Comparison of ENCODE assay signal across 8 mouse cellular contexts in the genomic region with DNA sequence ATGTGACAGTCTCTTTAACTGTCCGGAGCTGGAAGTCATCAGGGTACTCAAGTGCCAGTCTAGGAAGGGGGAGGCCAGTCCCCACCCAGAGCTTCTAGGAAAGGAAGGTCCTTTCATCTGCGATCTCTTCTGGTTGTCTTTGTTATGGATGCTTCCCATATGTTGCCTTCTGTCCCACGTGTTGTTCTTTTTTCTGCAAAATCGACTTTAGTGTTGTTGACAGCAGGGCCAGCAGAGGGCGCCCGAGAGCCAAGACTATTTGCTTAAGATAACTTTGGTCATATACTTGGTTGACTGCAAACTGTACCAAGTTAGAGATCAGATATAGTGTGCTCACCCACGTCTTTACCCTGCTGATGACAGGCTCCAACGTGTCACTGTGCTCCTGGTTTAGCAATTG. TPM values are rescaled to one million over a fixed set of nuclear protein-coding genes. Genes with fewer than 3 reads are reported as not detected.
DNase-seq lines count a peak whose midpoint lies in the region; ATAC-seq and TF ChIP-seq lines count a peak whose summit lies in the region.

No protein-coding gene starts in this region.

- 11% methylated on average over 8 of the region's 8 CpGs for WGBS in embryonic facial prominence, embryonic 11.5 days
- WGBS in hindbrain, embryonic 10.5 days = 16% methylated on average over 8 of the region's 8 CpGs
- 3% methylated on average over 8 of the region's 8 CpGs for WGBS in lung, embryonic 14.5 days

- TF ChIP-seq CTCF in E14TG2a.4 (conservative IDR thresholded peaks at IDR 0.05; ENCODE audit: low read length) = peak; percentile 66
- TF ChIP-seq CTCF in lung, embryonic 14.5 days (IDR thresholded peaks at IDR 0.05; ENCODE audit: low read depth) = peak; percentile 96

- H3K4me1 ChIP-seq in E14TG2a.4 (replicated peaks; ENCODE audit: low read depth, low read length) = no peaks in the 10 kb centered on the region
- H3K4me1 ChIP-seq in embryonic facial prominence, embryonic 11.5 days (ENCODE audit: control insufficient read depth, insufficient read depth, low read length) = no peaks in the 10 kb centered on the region
- no peaks in the 10 kb centered on the region for H3K4me1 ChIP-seq in hindbrain, embryonic 10.5 days (replicated peaks)
- H3K4me1 ChIP-seq in lung, embryonic 14.5 days (ENCODE audit: insufficient read depth) = no peaks in the 10 kb centered on the region

- no peak overlapping the region for H3K9ac ChIP-seq in embryonic facial prominence, embryonic 11.5 days (replicated peaks; ENCODE audit: low read length)
- H3K9ac ChIP-seq in lung, embryonic 14.5 days = no peak overlapping the region

- ATAC-seq in embryonic facial prominence, embryonic 11.5 days (replicated peaks; ENCODE audit: insufficient number of reproducible peaks, low FRiP score, low TSS enrichment, low read depth) = no peak; the same call in 1 of the 2 replicates
- peak; percentile 93 for ATAC-seq in lung, embryonic 14.5 days (ENCODE audit: insufficient read depth)

- no peaks in the 10 kb centered on the region for H3K27me3 ChIP-seq in E14TG2a.4 (ENCODE audit: insufficient read depth, low read length)
- H3K27me3 ChIP-seq in embryonic facial prominence, embryonic 11.5 days (ENCODE audit: control insufficient read depth, insufficient read depth, low read length) = no peaks in the 10 kb centered on the region
- H3K27me3 ChIP-seq in hindbrain, embryonic 10.5 days (ENCODE audit: insufficient read depth, poor library complexity, severe bottlenecking) = no peaks in the 10 kb centered on the region
- H3K27me3 ChIP-seq in lung, embryonic 14.5 days (ENCODE audit: insufficient read depth, low read length) = no peaks in the 10 kb centered on the region

- H3K36me3 ChIP-seq in E14TG2a.4 (ENCODE audit: insufficient read depth, low read length) = no peaks in the 10 kb centered on the region
- H3K36me3 ChIP-seq in embryonic facial prominence, embryonic 11.5 days (replicated peaks; ENCODE audit: control insufficient read depth, insufficient read depth, low read depth, low read length) = no peaks in the 10 kb centered on the region
- no peaks in the 10 kb centered on the region for H3K36me3 ChIP-seq in hindbrain, embryonic 10.5 days
- no peaks in the 10 kb centered on the region for H3K36me3 ChIP-seq in lung, embryonic 14.5 days (ENCODE audit: insufficient read depth)

- DNase-seq in adrenal gland, postnatal 25 days = peak; percentile 78
- peak; percentile 88 for DNase-seq in embryonic facial prominence, embryonic 11.5 days (ENCODE audit: low spot score)
- peak; percentile 84 for DNase-seq in hindbrain, embryonic 10.5 days (ENCODE audit: low spot score)
- DNase-seq in layer of hippocampus, adult 18-20 months (ENCODE audit: low spot score in 2 of 2) = peak; percentile 54 to 81
- peak; percentile 97 for DNase-seq in lung, embryonic 14.5 days
- peak; percentile 58 for DNase-seq in ovary, postnatal 10 days (ENCODE audit: low spot score)
- DNase-seq in urinary bladder, adult 18-20 months (ENCODE audit: low spot score in 2 of 2) = peak; percentile 62 to 67

- no peak overlapping the region for H3K27ac ChIP-seq in embryonic facial prominence, embryonic 11.5 days (replicated peaks; ENCODE audit: low read depth, low read length)
- H3K27ac ChIP-seq in hindbrain, embryonic 10.5 days = no peak overlapping the region
- no peak overlapping the region for H3K27ac ChIP-seq in lung, embryonic 14.5 days (ENCODE audit: low read depth)

- H3K9me3 ChIP-seq in E14TG2a.4 (ENCODE audit: low read length) = peaks cover 15% of the 10 kb centered on the region
- no peaks in the 10 kb centered on the region for H3K9me3 ChIP-seq in embryonic facial prominence, embryonic 11.5 days (replicated peaks; ENCODE audit: control insufficient read depth, low read length)
- no peaks in the 10 kb centered on the region for H3K9me3 ChIP-seq in hindbrain, embryonic 10.5 days
- H3K9me3 ChIP-seq in lung, embryonic 14.5 days (ENCODE audit: low read depth, low read length) = no peaks in the 10 kb centered on the region

- H3K4me2 ChIP-seq in embryonic facial prominence, embryonic 11.5 days (ENCODE audit: low read depth, low read length) = no peak overlapping the region
- no peak overlapping the region for H3K4me2 ChIP-seq in lung, embryonic 14.5 days

- no peak overlapping the region for H3K4me3 ChIP-seq in E14TG2a.4 (replicated peaks; ENCODE audit: low read length)
- no peak overlapping the region for H3K4me3 ChIP-seq in embryonic facial prominence, embryonic 11.5 days (ENCODE audit: low read depth, low read length)
- no peak overlapping the region for H3K4me3 ChIP-seq in hindbrain, embryonic 10.5 days
- H3K4me3 ChIP-seq in lung, embryonic 14.5 days (ENCODE audit: low read depth, low read length) = no peak overlapping the region

RNA-seq across cellular contexts. Expression of a gene that starts 19.5 kb away (rescaled TPM):
- total RNA-seq in adrenal gland, postnatal 25 days (2021) = not detected in 2 replicates
- polyA plus RNA-seq in embryonic facial prominence, embryonic 11.5 days (2014; fragmentation: Nextera tagmentation; extraction: Ambion mirVana) = 0.70 and 1.5 TPM in 2 replicates
- 0.51 and 2.2 TPM in 2 replicates for polyA plus RNA-seq in hindbrain, embryonic 10.5 days (2016; fragmentation: Nextera tagmentation; extraction: Ambion mirVana)
- under 1 TPM; 0.41 to 0.89 TPM for total RNA-seq in layer of hippocampus, adult 18-20 months (2021)
- polyA plus RNA-seq in lung, embryonic 14.5 days (2014; fragmentation: Nextera tagmentation; extraction: Ambion mirVana) = 1.2 and 2.1 TPM in 2 replicates
